Mouse (Mus musculus): Measurements from ENCODE around the gene Bicc1. TPM values are rescaled to one million over a fixed set of nuclear protein-coding genes. Genes with fewer than 3 reads are reported as not detected.
A peak's percentile ranks its signal among the peaks of the same experiment; 100 is the strongest.

Gene Bicc1
- total and polyA plus RNA-seq, 3 experiments, result not detected

DNA sequence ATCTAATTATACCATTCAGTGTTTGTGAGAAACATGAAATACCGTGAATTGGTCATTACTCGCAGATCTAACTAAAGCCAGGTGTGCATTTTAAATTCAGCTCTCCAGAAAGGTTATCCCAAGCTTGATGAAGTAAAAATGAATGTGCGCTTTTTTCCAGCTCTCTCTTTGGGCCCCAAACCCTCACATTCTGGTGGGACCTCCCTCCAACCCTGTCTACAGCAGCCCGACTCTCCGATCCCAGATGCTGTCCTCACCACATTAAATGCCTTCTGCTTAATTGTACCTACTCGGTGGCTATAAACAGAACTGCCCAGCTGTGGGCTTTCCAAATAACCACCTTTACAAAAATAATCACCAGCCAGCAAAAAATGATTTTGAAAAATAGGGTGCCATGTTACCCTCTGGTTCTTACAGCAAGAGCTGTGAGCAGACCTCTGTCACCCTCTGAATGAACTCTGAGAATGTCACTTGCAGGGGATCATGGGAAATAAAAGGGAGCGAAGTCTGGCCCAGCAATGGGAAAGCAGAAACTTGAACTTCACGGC is 64.7 kb downstream of the Bicc1 start:
- Histone ChIP-seq H3K9ac (ENCODE audit: control insufficient read depth, low read depth, low read length, poor library complexity, severe bottlenecking) (no peak overlapping the region), H3K36me3 (ENCODE audit: control insufficient read depth in 1 of 2, insufficient read depth in 2 of 2, low read length in 2 of 2) (no peaks in the 10 kb centered on the region), H3K9me3 (replicated peaks; ENCODE audit: insufficient read depth, low read length) (no peaks in the 10 kb centered on the region), H3K27ac (ENCODE audit: control insufficient read depth, low read depth, low read length) (no peak overlapping the region), H3K4me3 (ENCODE audit: control insufficient read depth in 1 of 2, insufficient read depth in 1 of 2, low read depth in 2 of 2, low read length in 2 of 2) (no peak overlapping the region), H3K4me1 (ENCODE audit: control insufficient read depth in 1 of 2, insufficient read depth in 2 of 2, low read length in 2 of 2) (no peaks in the 10 kb centered on the region), H3K27me3 (ENCODE audit: control insufficient read depth in 1 of 2, insufficient read depth in 2 of 2, low read length in 2 of 2) (no peaks in the 10 kb centered on the region), H3K79me2 (ENCODE audit: control insufficient read depth, insufficient read depth, low read length, poor library complexity) (no peaks in the 10 kb centered on the region)
- no peak for DNase-seq (ENCODE audit: low read depth, low spot score)
- TF ChIP-seq CHD1 (IDR thresholded peaks at IDR 0.05; ENCODE audit: low read depth, low read length) (no peak), MYC (IDR thresholded peaks at IDR 0.05; ENCODE audit: low read depth, low read length) (no peak), GATA1 (IDR thresholded peaks at IDR 0.05; ENCODE audit: low read depth, low read length) (no peak), TBP (IDR thresholded peaks at IDR 0.05; ENCODE audit: low read depth, low read length) (no peak), ZC3H11A (IDR thresholded peaks at IDR 0.05; ENCODE audit: low read depth, low read length) (no peak), JUND (IDR thresholded peaks at IDR 0.05; ENCODE audit: low read depth, low read length) (no peak), MAFK (IDR thresholded peaks at IDR 0.05; ENCODE audit: borderline replicate concordance, low read depth, low read length) (no peak), NELFE (IDR thresholded peaks at IDR 0.05; ENCODE audit: low read depth, low read length) (no peak), USF1 (IDR thresholded peaks at IDR 0.05; ENCODE audit: low read depth, low read length) (no peak), UBTF (IDR thresholded peaks at IDR 0.05; ENCODE audit: borderline replicate concordance, insufficient read depth, low read depth, low read length) (no peak)

DNA sequence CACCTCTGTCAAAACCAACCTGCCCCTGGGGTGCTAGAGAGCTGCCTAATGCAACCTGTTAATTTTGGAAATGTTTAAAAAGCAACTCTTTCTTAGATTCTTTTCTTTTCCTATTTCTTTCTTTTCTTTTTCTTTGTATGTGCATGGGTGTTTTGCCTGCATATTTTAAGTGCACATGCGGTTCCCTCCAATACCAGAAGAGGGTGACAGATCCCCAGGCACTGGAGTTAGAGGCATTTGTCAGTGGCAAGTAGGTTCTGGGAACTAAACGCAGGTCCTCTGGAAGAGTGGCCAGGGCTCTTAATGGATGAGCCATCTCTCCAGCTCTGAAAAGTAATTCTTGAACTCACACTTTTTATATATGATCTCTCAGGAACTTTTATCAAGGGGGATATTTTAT is 66.2 kb downstream of the Bicc1 start:
- no peak for DNase-seq (ENCODE audit: low read depth, low spot score)
- Histone ChIP-seq H3K4me1 (ENCODE audit: control insufficient read depth in 1 of 2, insufficient read depth in 2 of 2, low read length in 2 of 2) (no peaks in the 10 kb centered on the region), H3K4me3 (ENCODE audit: control insufficient read depth in 1 of 2, insufficient read depth in 1 of 2, low read depth in 2 of 2, low read length in 2 of 2) (no peak overlapping the region), H3K79me2 (ENCODE audit: control insufficient read depth, insufficient read depth, low read length, poor library complexity) (no peaks in the 10 kb centered on the region), H3K27ac (ENCODE audit: control insufficient read depth, low read depth, low read length) (no peak overlapping the region), H3K27me3 (ENCODE audit: control insufficient read depth in 1 of 2, insufficient read depth in 2 of 2, low read length in 2 of 2) (no peaks in the 10 kb centered on the region), H3K9ac (ENCODE audit: control insufficient read depth, low read depth, low read length, poor library complexity, severe bottlenecking) (no peak overlapping the region), H3K9me3 (replicated peaks; ENCODE audit: insufficient read depth, low read length) (no peaks in the 10 kb centered on the region), H3K36me3 (ENCODE audit: control insufficient read depth in 1 of 2, insufficient read depth in 2 of 2, low read length in 2 of 2) (no peaks in the 10 kb centered on the region)
- TF ChIP-seq ZKSCAN1 (IDR thresholded peaks at IDR 0.05; ENCODE audit: low read depth, low read length), result no peak
- 0 out of 6 replicates have a peak, but pooled peaks of 1 of the 3 experiments have one; percentile 0 for TF ChIP-seq CTCF (IDR thresholded peaks at IDR 0.05 in 2 of 3, conservative IDR thresholded peaks at IDR 0.05 in 1 of 3; ENCODE audit: control insufficient read depth in 1 of 3, insufficient read depth in 1 of 3, low read depth in 2 of 3, low read length in 3 of 3, poor library complexity in 1 of 3, severe bottlenecking in 1 of 3)
- TF ChIP-seq ZNF384 (IDR thresholded peaks at IDR 0.05; ENCODE audit: low read depth, low read length), result no peak

DNA sequence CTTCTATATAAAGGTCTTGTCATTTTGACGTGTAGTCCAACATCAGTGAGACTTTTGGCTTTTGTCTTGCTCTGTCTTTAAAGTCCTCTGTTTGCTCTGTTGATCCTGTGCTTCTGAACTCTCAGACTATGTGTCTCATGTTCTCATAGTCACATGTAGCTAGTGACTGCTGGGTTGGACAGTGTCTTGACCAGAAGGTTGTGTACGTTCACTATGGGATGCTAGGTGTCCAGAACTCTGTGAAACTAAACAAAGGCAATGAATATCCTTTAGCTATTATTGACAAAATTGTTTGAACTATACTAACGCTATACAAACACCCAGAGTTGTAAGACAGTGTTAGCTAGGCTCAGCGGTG is 72.2 kb downstream of the Bicc1 start:
- Histone ChIP-seq H3K4me1 (ENCODE audit: control insufficient read depth in 1 of 2, insufficient read depth in 2 of 2, low read length in 2 of 2) (no peaks in the 10 kb centered on the region), H3K79me2 (ENCODE audit: control insufficient read depth, insufficient read depth, low read length, poor library complexity) (no peaks in the 10 kb centered on the region), H3K27me3 (ENCODE audit: control insufficient read depth in 1 of 2, insufficient read depth in 2 of 2, low read length in 2 of 2) (no peaks in the 10 kb centered on the region), H3K4me3 (ENCODE audit: control insufficient read depth in 1 of 2, insufficient read depth in 1 of 2, low read depth in 2 of 2, low read length in 2 of 2) (no peak overlapping the region), H3K9ac (ENCODE audit: control insufficient read depth, low read depth, low read length, poor library complexity, severe bottlenecking) (no peak overlapping the region), H3K9me3 (replicated peaks; ENCODE audit: insufficient read depth, low read length) (no peaks in the 10 kb centered on the region), H3K27ac (ENCODE audit: control insufficient read depth, low read depth, low read length) (no peak overlapping the region), H3K36me3 (ENCODE audit: control insufficient read depth in 1 of 2, insufficient read depth in 2 of 2, low read length in 2 of 2) (no peaks in the 10 kb centered on the region)
- no peak for DNase-seq (ENCODE audit: low read depth, low spot score)
- no peak for TF ChIP-seq POLR2A (IDR thresholded peaks at IDR 0.05; ENCODE audit: control insufficient read depth in 1 of 2, insufficient read depth in 1 of 2, low read depth in 1 of 2, low read length in 2 of 2, poor library complexity in 1 of 2)
- no peak for TF ChIP-seq MYB (IDR thresholded peaks at IDR 0.05; ENCODE audit: low read depth, low read length)
- no peak for TF ChIP-seq ZNF384 (IDR thresholded peaks at IDR 0.05; ENCODE audit: low read depth, low read length)
- TF ChIP-seq NELFE (IDR thresholded peaks at IDR 0.05; ENCODE audit: low read depth, low read length), result no peak
- no peak for TF ChIP-seq JUND (IDR thresholded peaks at IDR 0.05; ENCODE audit: low read depth, low read length)
- no peak for TF ChIP-seq HCFC1 (IDR thresholded peaks at IDR 0.05; ENCODE audit: low read depth, low read length)
- TF ChIP-seq MAZ (IDR thresholded peaks at IDR 0.05; ENCODE audit: low read depth, low read length), result no peak
- no peak for TF ChIP-seq TCF12 (IDR thresholded peaks at IDR 0.05; ENCODE audit: low read depth, low read length)
- no peak for TF ChIP-seq ETS1 (IDR thresholded peaks at IDR 0.05; ENCODE audit: low read depth, low read length)
- no peak for TF ChIP-seq MXI1 (IDR thresholded peaks at IDR 0.05; ENCODE audit: low read depth, low read length)
- TF ChIP-seq GATA1 (IDR thresholded peaks at IDR 0.05; ENCODE audit: low read depth, low read length), result no peak
- no peak for TF ChIP-seq EP300 (IDR thresholded peaks at IDR 0.05; ENCODE audit: low read depth in 1 of 2, low read length in 2 of 2)
- TF ChIP-seq UBTF (IDR thresholded peaks at IDR 0.05; ENCODE audit: borderline replicate concordance, insufficient read depth, low read depth, low read length), result no peak
- no peak for TF ChIP-seq NRF1 (IDR thresholded peaks at IDR 0.05; ENCODE audit: insufficient read depth, low read depth, low read length, poor library complexity, severe bottlenecking)
- TF ChIP-seq RCOR1 (IDR thresholded peaks at IDR 0.05; ENCODE audit: low read depth, low read length), result no peak
- TF ChIP-seq MAX (IDR thresholded peaks at IDR 0.05; ENCODE audit: low read length), result no peak
- TF ChIP-seq POLR2AphosphoS5 (IDR thresholded peaks at IDR 0.05; ENCODE audit: borderline replicate concordance, low read depth, low read length), result no peak
- no peak for TF ChIP-seq TBP (IDR thresholded peaks at IDR 0.05; ENCODE audit: low read depth, low read length)
- no peak for TF ChIP-seq ELF1 (IDR thresholded peaks at IDR 0.05; ENCODE audit: low read depth, low read length)

All from MEL (cell line).